Mouse (Mus musculus): ENCODE measurements around the gene Spc25. TPM values are rescaled to one million over a fixed set of nuclear protein-coding genes. Genes with fewer than 3 reads are reported as not detected.

The Spc25 gene
- total RNA-seq (2021): 1 to 10 TPM; 1.3 to 1.4 TPM

- DNase-seq: peak; percentile 86 to 87
These were observed at the start of gene Spc25 for GRCm38 (mm10) chr2:69205791-69206351. TSS of gene Spc25 (minus strand) at chr2:69206194.

- no peak for DNase-seq
These were observed 42.3 kb upstream of the Spc25 start for GRCm38 (mm10) chr2:69248221-69248755.

- DNase-seq: no peak
These were observed 41.1 kb upstream of the Spc25 start for GRCm38 (mm10) chr2:69247081-69247480.

- no peak for DNase-seq
These were observed 38.9 kb upstream of the Spc25 start for GRCm38 (mm10) chr2:69244924-69245323.

- no peak for DNase-seq
These were observed 33.3 kb upstream of the Spc25 start for GRCm38 (mm10) chr2:69239315-69239714.

- no peak for DNase-seq
These were observed 29.1 kb upstream of the Spc25 start for GRCm38 (mm10) chr2:69234976-69235678.

GRCm38 (mm10) chr2:69232101-69232500 lies 26.1 kb upstream of the Spc25 start:
- no peak for DNase-seq

- DNase-seq: no peak
These were observed 24.1 kb upstream of the Spc25 start for GRCm38 (mm10) chr2:69230137-69230536.

- no peak for DNase-seq
These were observed 22.6 kb upstream of the Spc25 start for GRCm38 (mm10) chr2:69228635-69229034.

GRCm38 (mm10) chr2:69226876-69227275 lies 20.9 kb upstream of the Spc25 start:
- no peak for DNase-seq

- no peak for DNase-seq
These were observed 18.7 kb upstream of the Spc25 start for GRCm38 (mm10) chr2:69224724-69225123.

GRCm38 (mm10) chr2:69222815-69223214 lies 16.8 kb upstream of the Spc25 start:
- DNase-seq: no peak

- no peak for DNase-seq
These were observed 15.9 kb upstream of the Spc25 start for GRCm38 (mm10) chr2:69221868-69222416.

- no peak for DNase-seq
These were observed 9.2 kb upstream of the Spc25 start for GRCm38 (mm10) chr2:69215242-69215641.

GRCm38 (mm10) chr2:69212652-69213051 lies 6.7 kb upstream of the Spc25 start:
- DNase-seq: no peak

GRCm38 (mm10) chr2:69210773-69211172 lies 4.8 kb upstream of the Spc25 start, which contains the start of gene G6pc2:
TSS of gene G6pc2 (plus strand) at chr2:69211073.
- no peak for DNase-seq

- no peak for DNase-seq
These were observed 3.7 kb upstream of the Spc25 start for GRCm38 (mm10) chr2:69209684-69210083.

GRCm38 (mm10) chr2:69206523-69206922 lies 529 bp upstream of the Spc25 start:
- DNase-seq: no peak

GRCm38 (mm10) chr2:69205185-69205584 lies 809 bp downstream of the Spc25 start:
- no peak for DNase-seq

- DNase-seq: no peak
These were observed 12.4 kb downstream of the Spc25 start for GRCm38 (mm10) chr2:69193555-69193954.

- no peak for DNase-seq
These were observed 14.9 kb downstream of the Spc25 start for GRCm38 (mm10) chr2:69191059-69191458.

GRCm38 (mm10) chr2:69189222-69189621 lies 16.8 kb downstream of the Spc25 start:
- no peak for DNase-seq

- DNase-seq: no peak
These were observed 17.3 kb downstream of the Spc25 start for GRCm38 (mm10) chr2:69188732-69189131.

- no peak for DNase-seq
These were observed 18.0 kb downstream of the Spc25 start for GRCm38 (mm10) chr2:69187990-69188389.

Data from layer of hippocampus, postnatal 36 days (tissue).